Mouse (Mus musculus): Measurements from ENCODE around the gene Arpc4. TPM values are rescaled to one million over a fixed set of nuclear protein-coding genes. Genes with fewer than 3 reads are reported as not detected.

The Arpc4 gene
- polyA plus RNA-seq, 1 experiment from 2014 or later = 231 TPM

- WGBS = 94% methylated on average over 4 of the region's 4 CpGs
- peaks cover 74% of the 10 kb centered on the region for H3K36me3 ChIP-seq (replicated peaks; ENCODE audit: control insufficient read depth, insufficient read depth)
Measured at GRCm38 (mm10) chr6:113373491-113373890, 4.4 kb upstream of the Arpc4 start.

GRCm38 (mm10) chr6:113377172-113377495, 781 bp upstream of the Arpc4 start:
- peak overlapping the region; percentile 94 for H3K27ac ChIP-seq
- DNase-seq (ENCODE audit: low spot score) (no peak), ATAC-seq (ENCODE audit: low FRiP score) (no peak)
- no peaks in the 10 kb centered on the region for H3K9me3 ChIP-seq (ENCODE audit: control insufficient read depth, low read length)
- H3K4me3 ChIP-seq (replicated peaks; ENCODE audit: low read length) = peak overlapping the region; percentile 70
- peak overlapping the region; percentile 75 for H3K4me2 ChIP-seq (replicated peaks)
- H3K36me3 ChIP-seq (replicated peaks; ENCODE audit: control insufficient read depth, insufficient read depth) = peaks cover 56% of the 10 kb centered on the region
- H3K27me3 ChIP-seq (ENCODE audit: control insufficient read depth, insufficient read depth, low read length) = no peaks in the 10 kb centered on the region
- H3K4me1 ChIP-seq (replicated peaks; ENCODE audit: control insufficient read depth, insufficient read depth, low read length) = peaks cover 21% of the 10 kb centered on the region
- peak overlapping the region; percentile 82 for H3K9ac ChIP-seq
- WGBS = 14% methylated on average over 7 of the region's 7 CpGs

More at GRCm38 (mm10) chr6:113373491-113373890, 4.4 kb upstream of the Arpc4 start:
- Histone ChIP-seq H3K27me3 (ENCODE audit: control insufficient read depth, insufficient read depth, low read length) (no peaks in the 10 kb centered on the region), H3K9me3 (ENCODE audit: control insufficient read depth, low read length) (no peaks in the 10 kb centered on the region), H3K4me3 (replicated peaks; ENCODE audit: low read length) (no peak overlapping the region), H3K4me2 (replicated peaks) (no peak overlapping the region), H3K4me1 (replicated peaks; ENCODE audit: control insufficient read depth, insufficient read depth, low read length) (peaks cover 9% of the 10 kb centered on the region), H3K9ac (no peak overlapping the region), H3K27ac (no peak overlapping the region)
- ATAC-seq (ENCODE audit: low FRiP score) (no peak), DNase-seq (ENCODE audit: low spot score) (no peak)

GRCm38 (mm10) chr6:113379246-113379645, 1.3 kb downstream of the Arpc4 start:
- Histone ChIP-seq H3K9ac (peak overlapping the region; percentile 82; the same call in 1 of the 2 replicates), H3K36me3 (replicated peaks; ENCODE audit: control insufficient read depth, insufficient read depth) (peaks cover 56% of the 10 kb centered on the region), H3K27ac (no peak overlapping the region), H3K4me1 (replicated peaks; ENCODE audit: control insufficient read depth, insufficient read depth, low read length) (peaks cover 21% of the 10 kb centered on the region), H3K4me2 (replicated peaks) (peak overlapping the region; percentile 75), H3K4me3 (replicated peaks; ENCODE audit: low read length) (peak overlapping the region; percentile 70), H3K9me3 (ENCODE audit: control insufficient read depth, low read length) (no peaks in the 10 kb centered on the region), H3K27me3 (ENCODE audit: control insufficient read depth, insufficient read depth, low read length) (no peaks in the 10 kb centered on the region)
- no peak for DNase-seq (ENCODE audit: low spot score)
- WGBS = 90% methylated on average over 6 of the region's 6 CpGs
- no peak for ATAC-seq (ENCODE audit: low FRiP score)

GRCm38 (mm10) chr6:113380480-113380879, 2.6 kb downstream of the Arpc4 start:
- no peak for ATAC-seq (ENCODE audit: low FRiP score)
- Histone ChIP-seq H3K9ac (no peak overlapping the region), H3K9me3 (ENCODE audit: control insufficient read depth, low read length) (no peaks in the 10 kb centered on the region), H3K4me1 (replicated peaks; ENCODE audit: control insufficient read depth, insufficient read depth, low read length) (peaks cover 21% of the 10 kb centered on the region), H3K4me2 (replicated peaks) (no peak overlapping the region), H3K27ac (no peak overlapping the region), H3K36me3 (replicated peaks; ENCODE audit: control insufficient read depth, insufficient read depth) (peaks cover 56% of the 10 kb centered on the region), H3K27me3 (ENCODE audit: control insufficient read depth, insufficient read depth, low read length) (no peaks in the 10 kb centered on the region), H3K4me3 (replicated peaks; ENCODE audit: low read length) (no peak overlapping the region)
- no peak for DNase-seq (ENCODE audit: low spot score)
- WGBS = 92% methylated on average over 11 of the region's 11 CpGs

- ATAC-seq (ENCODE audit: low FRiP score) (peak; percentile 78), DNase-seq (ENCODE audit: low spot score) (peak; percentile 63)
- H3K36me3 ChIP-seq (replicated peaks; ENCODE audit: control insufficient read depth, insufficient read depth) = peaks cover 91% of the 10 kb centered on the region
- no peaks in the 10 kb centered on the region for H3K27me3 ChIP-seq (ENCODE audit: control insufficient read depth, insufficient read depth, low read length)
- H3K9me3 ChIP-seq (ENCODE audit: control insufficient read depth, low read length) = no peaks in the 10 kb centered on the region
- no peak overlapping the region for H3K4me2 ChIP-seq (replicated peaks)
- no peak overlapping the region for H3K9ac ChIP-seq
- 81% methylated on average over 8 of the region's 8 CpGs for WGBS
- H3K4me3 ChIP-seq (replicated peaks; ENCODE audit: low read length) = no peak overlapping the region
- no peak overlapping the region for H3K27ac ChIP-seq
- peaks cover 3% of the 10 kb centered on the region; the same call in 1 of the 2 replicates for H3K4me1 ChIP-seq (replicated peaks; ENCODE audit: control insufficient read depth, insufficient read depth, low read length)
Measured at GRCm38 (mm10) chr6:113384351-113384927, 6.5 kb downstream of the Arpc4 start.

GRCm38 (mm10) chr6:113385160-113385714, 7.3 kb downstream of the Arpc4 start:
- no peak overlapping the region for H3K9ac ChIP-seq
- H3K27me3 ChIP-seq (ENCODE audit: control insufficient read depth, insufficient read depth, low read length) = no peaks in the 10 kb centered on the region
- no peaks in the 10 kb centered on the region for H3K9me3 ChIP-seq (ENCODE audit: control insufficient read depth, low read length)
- ATAC-seq (ENCODE audit: low FRiP score) (no peak), DNase-seq (ENCODE audit: low spot score) (no peak)
- H3K4me3 ChIP-seq (replicated peaks; ENCODE audit: low read length) = no peak overlapping the region
- H3K36me3 ChIP-seq (replicated peaks; ENCODE audit: control insufficient read depth, insufficient read depth) = peaks cover 99% of the 10 kb centered on the region
- H3K27ac ChIP-seq = no peak overlapping the region
- H3K4me2 ChIP-seq (replicated peaks) = no peak overlapping the region
- no peaks in the 10 kb centered on the region for H3K4me1 ChIP-seq (replicated peaks; ENCODE audit: control insufficient read depth, insufficient read depth, low read length)
- WGBS = 94% methylated on average over 11 of the region's 11 CpGs

GRCm38 (mm10) chr6:113386025-113386424, 8.1 kb downstream of the Arpc4 start:
- Histone ChIP-seq H3K36me3 (replicated peaks; ENCODE audit: control insufficient read depth, insufficient read depth) (peaks cover 100% of the 10 kb centered on the region), H3K27ac (peak overlapping the region; percentile 20; the same call in 1 of the 2 replicates), H3K27me3 (ENCODE audit: control insufficient read depth, insufficient read depth, low read length) (no peaks in the 10 kb centered on the region), H3K4me3 (replicated peaks; ENCODE audit: low read length) (no peak overlapping the region), H3K9ac (no peak overlapping the region), H3K9me3 (ENCODE audit: control insufficient read depth, low read length) (no peaks in the 10 kb centered on the region), H3K4me2 (replicated peaks) (no peak overlapping the region), H3K4me1 (replicated peaks; ENCODE audit: control insufficient read depth, insufficient read depth, low read length) (no peaks in the 10 kb centered on the region)
- ATAC-seq (ENCODE audit: low FRiP score) (peak; percentile 73; the same call in 1 of the 2 replicates), DNase-seq (ENCODE audit: low spot score) (no peak)
- WGBS = 80% methylated on average over 3 of the region's 3 CpGs

GRCm38 (mm10) chr6:113388960-113389359, 11.0 kb downstream of the Arpc4 start, which contains the start of gene Ttll3:
TSS of gene Ttll3 (plus strand) at chr6:113389260.
- H3K4me1 ChIP-seq (replicated peaks; ENCODE audit: control insufficient read depth, insufficient read depth, low read length) = peaks cover 9% of the 10 kb centered on the region; the same call in 1 of the 2 replicates
- no peak within 1 kb of the TSS for H3K27ac ChIP-seq
- no peak within 1 kb of the TSS for H3K4me2 ChIP-seq (replicated peaks)
- ATAC-seq (ENCODE audit: low FRiP score) = no peak
- peaks cover 71% of the 10 kb centered on the region for H3K36me3 ChIP-seq (replicated peaks; ENCODE audit: control insufficient read depth, insufficient read depth)
- H3K9me3 ChIP-seq (ENCODE audit: control insufficient read depth, low read length) = no peaks in the 10 kb centered on the region
- WGBS = 78% methylated on average over 8 of the region's 8 CpGs
- DNase-seq (ENCODE audit: low spot score) = no peak
- no peaks in the 10 kb centered on the region for H3K27me3 ChIP-seq (ENCODE audit: control insufficient read depth, insufficient read depth, low read length)
- H3K4me3 ChIP-seq (replicated peaks; ENCODE audit: low read length) = no peak within 1 kb of the TSS
- no peak within 1 kb of the TSS for H3K9ac ChIP-seq

DNA sequence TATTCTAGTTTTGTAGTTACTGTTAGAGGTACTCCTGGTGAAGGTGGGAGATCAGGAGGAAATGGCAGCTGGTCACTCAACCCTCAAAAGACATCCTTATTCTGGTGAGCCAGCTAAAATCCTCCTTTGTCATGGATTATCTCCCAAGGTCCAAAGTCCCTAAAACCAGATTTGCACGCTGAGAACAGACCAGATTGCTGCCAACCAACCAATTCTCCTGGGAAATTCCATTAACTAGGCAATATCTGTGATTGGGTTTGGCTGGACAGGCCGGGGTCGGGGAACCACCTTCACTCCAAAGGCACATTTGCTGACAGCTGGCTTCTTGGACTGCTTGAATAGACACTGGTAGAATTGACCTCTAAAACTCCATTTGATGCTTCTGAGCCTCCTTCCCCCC, 12.8 kb downstream of the Arpc4 start:
- no peak overlapping the region for H3K4me3 ChIP-seq (replicated peaks; ENCODE audit: low read length)
- H3K4me1 ChIP-seq (replicated peaks; ENCODE audit: control insufficient read depth, insufficient read depth, low read length) = peaks cover 9% of the 10 kb centered on the region; the same call in 1 of the 2 replicates
- no peak for DNase-seq (ENCODE audit: low spot score)
- no peak for ATAC-seq (ENCODE audit: low FRiP score)
- 71% methylated on average over 3 of the region's 3 CpGs for WGBS
- H3K9me3 ChIP-seq (ENCODE audit: control insufficient read depth, low read length) = no peaks in the 10 kb centered on the region
- no peaks in the 10 kb centered on the region for H3K27me3 ChIP-seq (ENCODE audit: control insufficient read depth, insufficient read depth, low read length)
- H3K9ac ChIP-seq = no peak overlapping the region
- peaks cover 60% of the 10 kb centered on the region for H3K36me3 ChIP-seq (replicated peaks; ENCODE audit: control insufficient read depth, insufficient read depth)
- H3K27ac ChIP-seq = no peak overlapping the region
- no peak overlapping the region for H3K4me2 ChIP-seq (replicated peaks)

Measured in hindbrain, embryonic 14.5 days (tissue).